Mouse (Mus musculus) liver, embryonic 14.5 days (tissue): ENCODE results near the gene Trpm5. TPM values are rescaled to one million over a fixed set of nuclear protein-coding genes. Genes with fewer than 3 reads are reported as not detected.

Experiments used
- ATAC-seq: fragments of 200-750 bp; cut with Nextera tagmentation; 2 replicates; pipeline ENCODE4 v1.8.0; 2017; ENCODE audit warnings: moderate number of reproducible peaks, mild to moderate bottlenecking, moderate library complexity; ENCODE audit not compliant: insufficient read depth
- DNase-seq, 3 experiments: peaks; one replicate each; pipeline ENCODE4 v3.0.0-alpha.2; 2012 to 2013; ENCODE audit warnings: low read depth in 3 of 3, low spot score in 3 of 3
- H3K27ac ChIP-seq: fragments of 300-500 bp; sonication (generic); 2 replicates; pipeline ENCODE4 v1.5.1; 2014; ENCODE audit warnings: moderate library complexity, mild to moderate bottlenecking, control low read depth, inconsistent platforms
- H3K27me3 ChIP-seq: fragments of 300-500 bp; sonication (generic); 2 replicates; pipeline ENCODE4 v1.6.1; 2014; ENCODE audit warnings: mild to moderate bottlenecking, low read length, moderate library complexity; ENCODE audit not compliant: control insufficient read depth, insufficient read depth
- H3K36me3 ChIP-seq: fragments of 300-500 bp; sonication (generic); replicated peaks from 2 replicates; pipeline ENCODE4 v1.6.1; 2014; ENCODE audit warnings: low read depth; ENCODE audit not compliant: control insufficient read depth, insufficient read depth
- H3K4me1 ChIP-seq, 2 experiments: fragments of 200-500 bp in 1 of 2; fragments of 300-500 bp in 1 of 2; sonication (generic) in 1 of 2; replicated peaks; 2 replicates each; pipeline ENCODE4 v1.6.1; 2012 to 2014; ENCODE audit warnings: antibody characterized with exemption in 1 of 2, inconsistent platforms in 1 of 2, low read length in 1 of 2; ENCODE audit not compliant: control insufficient read depth in 2 of 2, insufficient read depth in 2 of 2
- H3K4me2 ChIP-seq: fragments of 300-500 bp; sonication (generic); 2 replicates; pipeline ENCODE4 v1.6.1; 2014; ENCODE audit warnings: low read depth, mild to moderate bottlenecking, control low read depth, moderate library complexity
- H3K4me3 ChIP-seq, 2 experiments: fragments of 200-500 bp in 1 of 2; fragments of 300-500 bp in 1 of 2; sonication (generic) in 1 of 2; 2 replicates each; pipeline ENCODE4 v1.5.1; 2012 to 2014; ENCODE audit warnings: low read depth in 2 of 2, low read length in 2 of 2, mild to moderate bottlenecking in 2 of 2, control low read depth in 1 of 2, inconsistent platforms in 1 of 2, moderate library complexity in 1 of 2; ENCODE audit not compliant: insufficient read depth in 1 of 2
- H3K9ac ChIP-seq: fragments of 300-500 bp; sonication (generic); replicated peaks from 2 replicates; pipeline ENCODE4 v1.6.1; 2014; ENCODE audit warnings: mild to moderate bottlenecking, control low read depth, moderate library complexity
- H3K9me3 ChIP-seq: fragments of 300-500 bp; sonication (generic); 2 replicates; pipeline ENCODE4 v1.6.1; 2016; ENCODE audit warnings: low read length, mixed read lengths; ENCODE audit not compliant: control insufficient read depth
- CTCF ChIP-seq: IDR thresholded peaks from 2 replicates; pipeline ENCODE4 v1.5.1; 2016; ENCODE audit warnings: antibody characterized with exemption, low read depth, control low read depth
- EP300 ChIP-seq: IDR thresholded peaks from 2 replicates; pipeline ENCODE4 v1.6.1; 2016; ENCODE audit warnings: antibody characterized with exemption, low read depth
- WGBS: fragments of 180-500 bp; shearing (Covaris S2); extraction: QIAGEN DNeasy Blood & Tissue Kit; methylation state at CpG from one replicate; pipeline ENCODE4 v1.1.7; 2014; ENCODE audit not compliant: insufficient replicate concordance; 5-methylcytosine and 5-hydroxymethylcytosine counted together
- polyA plus RNA-seq, 2 experiments: library from polyadenylated mRNA; depleted of rRNA in 1 of 2; stranded (reverse) in 1 of 2; unstranded in 1 of 2; fragments of >200 nt; fragmentation: Nextera tagmentation in 1 of 2; extraction: Ambion mirVana in 1 of 2; gene quantifications; 2 replicates each; pipeline versions ENCODE4 v1.2.1 to v1.2.3; 2012 to 2014

Trpm5 gene
- polyA plus RNA-seq, 2 experiments, result 0.34 to 0.54 TPM

- Histone ChIP-seq H3K9ac (no peak overlapping the region), H3K36me3 (no peaks in the 10 kb centered on the region), H3K4me2 (no peak overlapping the region), H3K27me3 (no peaks in the 10 kb centered on the region), H3K4me3 (no peak overlapping the region), H3K4me1 (no peaks in the 10 kb centered on the region; a peak in 1 of 4 replicates), H3K27ac (no peak overlapping the region), H3K9me3 (no peaks in the 10 kb centered on the region)
- ATAC-seq, result no peak; the same call in 1 of the 2 replicates
- no peak for DNase-seq
- TF ChIP-seq EP300 (no peak), CTCF (no peak)
- WGBS, result 43% methylated on average over 5 of the region's 5 CpGs
Measured at GRCm38 (mm10) chr7:143021356-143022164, 72.9 kb downstream of the Trpm5 start.

DNA sequence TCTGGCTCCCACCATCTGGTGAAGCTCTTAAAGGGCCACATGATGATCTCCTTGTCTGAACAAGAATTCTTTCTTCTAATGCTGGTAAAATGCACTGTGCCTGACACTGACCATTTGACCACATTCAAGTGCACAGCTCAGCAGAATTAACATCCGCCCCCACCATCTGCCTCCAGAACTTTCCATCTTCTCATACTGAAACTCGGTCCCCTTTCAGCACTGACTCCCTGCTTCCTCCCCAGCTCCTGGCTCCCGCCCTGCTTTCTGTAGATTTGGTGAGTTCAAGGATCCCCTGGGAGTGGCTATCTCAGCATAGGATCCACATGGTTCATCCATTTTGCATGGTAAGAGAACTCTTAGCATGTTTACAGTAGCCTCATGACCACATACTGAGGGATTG, 73.7 kb downstream of the Trpm5 start:
- no peaks in the 10 kb centered on the region for H3K27me3 ChIP-seq
- TF ChIP-seq EP300 (no peak), CTCF (no peak)
- H3K4me2 ChIP-seq, result no peak overlapping the region
- no peaks in the 10 kb centered on the region for H3K9me3 ChIP-seq
- no peaks in the 10 kb centered on the region for H3K36me3 ChIP-seq
- WGBS, result 73% methylated on average over 3 of the region's 3 CpGs
- no peak for ATAC-seq
- no peak overlapping the region for H3K27ac ChIP-seq
- H3K4me3 ChIP-seq, result no peak overlapping the region
- H3K4me1 ChIP-seq, result no peaks in the 10 kb centered on the region; a peak in 1 of 4 replicates
- H3K9ac ChIP-seq, result no peak overlapping the region
- DNase-seq, result no peak

GRCm38 (mm10) chr7:143020040-143020439, 74.4 kb downstream of the Trpm5 start:
- Histone ChIP-seq H3K27ac (no peak overlapping the region), H3K27me3 (no peaks in the 10 kb centered on the region), H3K36me3 (no peaks in the 10 kb centered on the region), H3K4me2 (no peak overlapping the region), H3K4me1 (no peaks in the 10 kb centered on the region; a peak in 1 of 4 replicates), H3K4me3 (no peak overlapping the region), H3K9ac (no peak overlapping the region), H3K9me3 (no peaks in the 10 kb centered on the region)
- DNase-seq (no peak), ATAC-seq (peak; percentile 4; the same call in 1 of the 2 replicates)
- TF ChIP-seq EP300 (no peak), CTCF (no peak)

Other genes starting within 250 kb of the Trpm5 start
- 0.01 TPM in 1 of 2 replicates, not detected in the other for gene Th, start 163.5 kb downstream of the Trpm5 start, polyA plus RNA-seq (2012; rRNA removed)
- gene Th, start 163.5 kb downstream of the Trpm5 start, polyA plus RNA-seq (2014; fragmentation: Nextera tagmentation; extraction: Ambion mirVana), result 0.08 TPM in 1 of 2 replicates, not detected in the other
- gene Ascl2, start 125.4 kb downstream of the Trpm5 start, polyA plus RNA-seq (2012; rRNA removed), result 0.30 and 0.44 TPM in 2 replicates
- gene Ascl2, start 125.4 kb downstream of the Trpm5 start, polyA plus RNA-seq (2014; fragmentation: Nextera tagmentation; extraction: Ambion mirVana), result 0.19 and 0.36 TPM in 2 replicates
- 40.7 and 47.7 TPM in 2 replicates for gene Tspan32, start 89.6 kb downstream of the Trpm5 start, polyA plus RNA-seq (2012; rRNA removed)
- 78.4 and 87.9 TPM in 2 replicates for gene Tspan32, start 89.6 kb downstream of the Trpm5 start, polyA plus RNA-seq (2014; fragmentation: Nextera tagmentation; extraction: Ambion mirVana)
- 48.0 and 56.2 TPM in 2 replicates for gene Cd81, start 41.9 kb downstream of the Trpm5 start, polyA plus RNA-seq (2012; rRNA removed)
- gene Cd81, start 41.9 kb downstream of the Trpm5 start, polyA plus RNA-seq (2014; fragmentation: Nextera tagmentation; extraction: Ambion mirVana), result 120 and 129 TPM in 2 replicates
- gene Tssc4, start 25.4 kb downstream of the Trpm5 start, polyA plus RNA-seq (2012; rRNA removed), result 38.5 and 48.3 TPM in 2 replicates
- gene Tssc4, start 25.4 kb downstream of the Trpm5 start, polyA plus RNA-seq (2014; fragmentation: Nextera tagmentation; extraction: Ambion mirVana), result 26.9 and 27.8 TPM in 2 replicates
- 0.12 and 0.21 TPM in 2 replicates for gene Kcnq1, start 11.7 kb upstream of the Trpm5 start, polyA plus RNA-seq (2012; rRNA removed)
- gene Kcnq1, start 11.7 kb upstream of the Trpm5 start, polyA plus RNA-seq (2014; fragmentation: Nextera tagmentation; extraction: Ambion mirVana), result 0.27 and 0.41 TPM in 2 replicates